Mouse (Mus musculus) kidney, adult 2 months (tissue): Measurements from ENCODE around the gene Plekhm1. TPM values are rescaled to one million over a fixed set of nuclear protein-coding genes. Genes with fewer than 3 reads are reported as not detected.

ENCODE experiments used
- DNase-seq: peaks from one replicate; pipeline ENCODE4 v3.0.0; 2021
- H3K27ac ChIP-seq: fragments of 200-500 bp; 2 replicates; pipeline ENCODE4 v1.5.1; 2012; ENCODE audit warnings: low read depth, low read length, control low read depth, inconsistent platforms; ENCODE audit not compliant: insufficient read depth
- H3K27me3 ChIP-seq: fragments of 200-500 bp; replicated peaks from 2 replicates; pipeline ENCODE4 v1.6.1; 2012; ENCODE audit warnings: mild to moderate bottlenecking, moderate library complexity, low read length, inconsistent platforms; ENCODE audit not compliant: control insufficient read depth, insufficient read depth
- H3K36me3 ChIP-seq: fragments of 200-500 bp; 2 replicates; pipeline ENCODE4 v1.6.1; 2012; ENCODE audit warnings: mild to moderate bottlenecking, moderate library complexity, low read length, inconsistent platforms; ENCODE audit not compliant: control insufficient read depth, insufficient read depth
- H3K4me1 ChIP-seq: fragments of 200-500 bp; 2 replicates; pipeline ENCODE4 v1.6.1; 2011; ENCODE audit warnings: low read length; ENCODE audit not compliant: control insufficient read depth, insufficient read depth
- H3K4me3 ChIP-seq: fragments of 200-500 bp; 2 replicates; pipeline ENCODE4 v1.5.1; 2011; ENCODE audit warnings: mild to moderate bottlenecking, low read depth, low read length, control low read depth; ENCODE audit not compliant: insufficient read depth
- CTCF ChIP-seq: fragments of 200-500 bp; conservative IDR thresholded peaks from 2 replicates; pipeline ENCODE4 v1.5.1; 2011; ENCODE audit warnings: low read depth, mild to moderate bottlenecking, control low read depth, low read length, moderate library complexity, mixed read lengths; ENCODE audit not compliant: insufficient read depth, insufficient read length
- POLR2A ChIP-seq: fragments of 200-500 bp; IDR thresholded peaks from one replicate; pipeline ENCODE4 v1.6.1; 2011; ENCODE audit warnings: low read depth, low read length, control low read depth
- WGBS: fragments of 180-500 bp; shearing (Covaris S2); methylation state at CpG from one replicate; pipeline ENCODE4 v1.1.7; 2018; 5-methylcytosine and 5-hydroxymethylcytosine counted together
- polyA plus RNA-seq: library from polyadenylated mRNA; depleted of rRNA; stranded (reverse); fragments of >200 nt; gene quantifications from 2 replicates; pipeline ENCODE4 v1.2.3, GENCODE M21; 2012

Gene Plekhm1
- polyA plus RNA-seq, 1 experiment = 21.9 TPM

DNA sequence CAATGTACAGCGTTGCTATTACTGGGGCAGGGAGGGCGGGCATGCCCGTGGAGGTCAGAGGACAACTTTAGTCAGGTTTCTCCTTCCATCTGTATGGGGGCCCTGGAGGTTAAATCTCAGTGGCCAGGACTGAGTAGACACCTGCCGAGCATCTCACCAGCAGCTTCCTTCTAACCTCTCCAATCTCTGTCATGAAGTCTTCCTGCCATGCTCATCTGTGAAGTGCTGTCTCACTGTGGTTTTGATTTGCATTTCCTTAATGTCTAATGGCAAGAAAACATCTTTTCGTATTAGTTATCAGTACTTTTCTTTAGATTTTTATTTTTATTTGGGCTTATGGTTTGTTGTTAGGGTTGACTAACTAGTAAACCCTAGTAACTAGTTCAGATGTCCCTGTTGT is 32.0 kb downstream of the Plekhm1 start:
- no peak for DNase-seq
- Histone ChIP-seq H3K36me3 (no peaks in the 10 kb centered on the region), H3K27me3 (no peaks in the 10 kb centered on the region), H3K4me1 (peaks cover 8% of the 10 kb centered on the region; the same call in 1 of the 2 replicates), H3K27ac (no peak overlapping the region), H3K4me3 (no peak overlapping the region)
- 83% methylated on average over 5 of the region's 5 CpGs for WGBS
- no peak for TF ChIP-seq POLR2A

DNA sequence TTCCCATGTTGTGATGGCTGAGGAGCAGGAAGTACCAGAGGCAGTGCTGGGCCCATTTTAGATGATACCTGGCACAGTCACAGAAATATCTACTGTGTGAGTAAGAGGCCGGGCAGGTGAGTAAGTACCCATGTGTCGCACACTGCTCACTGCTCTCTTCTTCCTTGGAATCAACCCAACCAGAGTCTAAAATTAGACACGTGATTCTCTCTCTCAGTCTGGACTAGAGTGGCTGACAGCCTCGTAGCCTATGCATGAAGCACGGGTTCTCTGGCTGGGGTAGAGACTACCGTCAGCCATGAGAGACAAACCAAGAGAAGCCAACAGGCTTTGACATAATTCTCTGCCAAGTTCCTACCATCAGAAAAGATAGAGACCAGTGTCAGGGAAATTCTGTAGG is 34.1 kb downstream of the Plekhm1 start:
- no peak for DNase-seq
- H3K36me3 ChIP-seq = no peaks in the 10 kb centered on the region
- H3K4me1 ChIP-seq = peaks cover 8% of the 10 kb centered on the region; the same call in 1 of the 2 replicates
- TF ChIP-seq POLR2A (no peak), CTCF (no peak)
- no peak overlapping the region for H3K4me3 ChIP-seq
- no peaks in the 10 kb centered on the region for H3K27me3 ChIP-seq
- WGBS = 70% methylated on average over 6 of the region's 6 CpGs
- H3K27ac ChIP-seq = no peak overlapping the region

DNA sequence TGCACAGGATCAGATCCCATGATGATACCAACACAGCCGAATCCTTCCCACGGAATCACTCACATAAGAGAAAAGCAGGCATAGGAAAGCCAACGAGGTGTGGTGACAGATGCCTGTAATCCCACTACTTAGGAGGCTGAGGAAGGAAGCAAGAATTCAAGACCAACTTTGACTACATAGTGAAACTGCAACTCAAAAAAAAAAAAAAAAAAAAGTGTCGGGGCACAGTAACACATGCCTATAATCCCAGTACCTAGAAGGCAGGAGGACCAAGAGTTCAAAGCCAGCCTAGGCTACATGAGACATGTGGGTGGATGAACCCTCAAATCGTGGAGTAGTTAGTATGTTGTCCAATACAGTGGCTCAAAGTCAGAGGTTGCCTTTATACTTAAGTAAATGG is 36.7 kb downstream of the Plekhm1 start:
- Histone ChIP-seq H3K36me3 (no peaks in the 10 kb centered on the region), H3K27me3 (no peaks in the 10 kb centered on the region), H3K4me1 (peaks cover 5% of the 10 kb centered on the region; the same call in 1 of the 2 replicates), H3K27ac (no peak overlapping the region), H3K4me3 (no peak overlapping the region)
- 66% methylated on average over 5 of the region's 5 CpGs for WGBS
- no peak for DNase-seq
- TF ChIP-seq CTCF (no peak), POLR2A (no peak)

DNA sequence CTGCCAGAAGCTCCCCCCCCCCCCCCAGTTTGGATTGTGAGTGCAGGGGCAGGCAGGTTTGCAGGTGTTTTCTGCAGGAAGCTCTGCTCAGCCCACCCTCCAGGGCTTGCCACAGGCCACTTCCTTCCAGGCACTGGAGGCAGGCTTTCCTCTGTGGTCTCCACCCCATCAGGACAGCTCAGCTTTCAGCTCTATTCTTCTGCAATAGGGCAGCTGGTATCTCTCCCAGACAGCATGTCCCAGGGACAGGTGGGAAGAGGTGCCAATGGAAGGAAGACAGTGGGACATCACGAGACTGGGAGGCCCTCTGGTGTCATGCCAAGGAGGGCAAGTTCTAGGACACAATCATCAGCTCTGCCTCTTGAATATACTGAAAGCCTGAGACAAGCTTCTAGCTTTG is 37.2 kb downstream of the Plekhm1 start:
- no peak for DNase-seq

DNA sequence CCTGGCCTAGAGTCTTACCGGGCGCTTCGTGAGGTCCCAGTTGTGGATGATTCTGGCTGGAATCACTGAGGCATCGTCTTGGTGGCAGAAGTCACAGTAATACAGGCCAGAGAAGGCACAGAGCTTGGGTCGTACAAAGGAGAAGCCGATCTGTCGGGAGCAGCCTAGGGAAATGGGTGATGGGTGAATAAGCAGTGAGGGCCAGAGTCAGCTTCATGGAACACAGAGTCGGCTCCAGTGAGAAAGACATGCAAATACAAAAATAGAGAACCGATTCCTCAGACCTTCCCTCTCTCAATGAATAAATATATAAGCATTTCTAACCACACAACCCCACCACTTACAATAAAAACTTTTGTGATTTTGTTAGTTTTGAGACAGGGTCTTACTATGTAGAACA is 38.6 kb downstream of the Plekhm1 start:
- H3K36me3 ChIP-seq = no peaks in the 10 kb centered on the region
- WGBS = 82% methylated on average over 9 of the region's 9 CpGs

More for the DNA sequence above, 37.2 kb downstream of the Plekhm1 start:
- peaks cover 5% of the 10 kb centered on the region; the same call in 1 of the 2 replicates for H3K4me1 ChIP-seq
- no peak overlapping the region for H3K4me3 ChIP-seq
- TF ChIP-seq POLR2A (no peak), CTCF (no peak)
- H3K36me3 ChIP-seq = no peaks in the 10 kb centered on the region
- WGBS = 50% methylated on average over 1 of the region's 1 CpGs
- no peak overlapping the region for H3K27ac ChIP-seq
- no peaks in the 10 kb centered on the region for H3K27me3 ChIP-seq

DNA sequence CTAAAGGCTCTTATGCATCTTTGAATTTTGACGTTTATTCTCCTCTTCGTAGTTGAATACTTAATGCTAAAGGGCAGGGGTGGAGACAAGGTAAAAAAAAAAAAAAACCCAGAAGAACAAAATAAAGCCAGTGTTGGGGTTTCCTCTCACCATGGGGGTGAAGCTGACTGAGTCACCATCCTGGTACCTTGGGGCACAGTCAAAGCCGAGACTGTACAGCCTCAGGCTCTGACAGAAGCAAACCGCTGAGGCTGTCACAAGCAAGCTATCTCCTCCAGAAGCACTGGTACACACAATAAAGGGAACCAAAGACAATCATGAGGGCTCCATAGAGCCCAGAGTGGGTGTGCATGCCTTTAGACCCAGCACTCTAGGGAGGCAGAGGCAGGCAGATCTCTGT is 39.9 kb downstream of the Plekhm1 start:
- no peak overlapping the region for H3K4me3 ChIP-seq
- H3K27me3 ChIP-seq = no peaks in the 10 kb centered on the region
- TF ChIP-seq CTCF (no peak), POLR2A (no peak)
- H3K4me1 ChIP-seq = no peaks in the 10 kb centered on the region
- H3K27ac ChIP-seq = no peak overlapping the region
- 74% methylated on average over 4 of the region's 4 CpGs for WGBS
- DNase-seq = no peak
- no peaks in the 10 kb centered on the region for H3K36me3 ChIP-seq

More for the DNA sequence above, 38.6 kb downstream of the Plekhm1 start:
- no peaks in the 10 kb centered on the region for H3K4me1 ChIP-seq
- H3K4me3 ChIP-seq = no peak overlapping the region
- TF ChIP-seq CTCF (no peak), POLR2A (no peak)
- H3K27ac ChIP-seq = no peak overlapping the region
- no peaks in the 10 kb centered on the region for H3K27me3 ChIP-seq
- DNase-seq = no peak

DNA sequence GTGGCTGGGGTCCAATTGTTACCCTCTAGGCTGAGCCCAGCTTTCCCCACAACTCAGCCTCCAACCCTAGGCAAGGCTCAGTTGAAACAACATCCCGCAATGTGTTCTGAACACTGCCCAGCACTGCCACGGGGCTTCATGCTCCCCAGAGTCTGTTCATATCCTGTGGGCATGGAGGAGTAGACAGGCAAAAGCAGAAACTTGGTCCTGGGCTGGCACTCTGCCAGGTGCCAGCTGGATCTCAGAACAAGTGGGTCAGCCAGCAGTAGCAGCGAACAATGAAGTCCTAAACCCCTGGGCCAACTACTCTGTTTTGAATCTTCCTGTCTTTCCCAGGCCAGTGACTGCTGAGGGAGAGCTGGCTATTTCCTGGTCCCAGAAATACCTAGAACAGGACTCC is 40.4 kb downstream of the Plekhm1 start:
- H3K27ac ChIP-seq = peak overlapping the region; percentile 43
- no peak for TF ChIP-seq POLR2A
- no peak for TF ChIP-seq CTCF
- peak; percentile 58 for DNase-seq
- H3K4me1 ChIP-seq = no peaks in the 10 kb centered on the region
- 37% methylated on average over 3 of the region's 3 CpGs for WGBS
- H3K4me3 ChIP-seq = no peak overlapping the region
- no peaks in the 10 kb centered on the region for H3K36me3 ChIP-seq
- no peaks in the 10 kb centered on the region for H3K27me3 ChIP-seq

DNA sequence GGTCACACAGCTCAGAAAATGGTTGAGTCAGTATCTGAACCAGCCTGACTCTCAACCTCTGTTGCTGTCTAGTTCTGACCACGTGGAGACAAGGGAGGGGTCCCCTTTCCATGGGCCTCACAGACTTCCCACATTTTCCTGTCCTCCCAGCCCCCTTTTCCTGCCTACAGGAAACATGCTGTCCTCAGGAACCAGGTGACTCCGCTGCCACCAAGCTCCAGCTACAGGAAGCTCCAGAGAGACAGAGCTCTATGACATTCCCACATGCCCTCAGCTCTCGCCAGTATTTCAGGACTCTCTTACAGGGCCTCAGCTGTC is 41.3 kb downstream of the Plekhm1 start:
- H3K27ac ChIP-seq = peak overlapping the region; percentile 43
- WGBS = 68% methylated on average over 3 of the region's 3 CpGs
- H3K36me3 ChIP-seq = no peaks in the 10 kb centered on the region
- no peak for TF ChIP-seq CTCF
- TF ChIP-seq POLR2A = no peak
- DNase-seq = peak; percentile 77
- H3K4me1 ChIP-seq = no peaks in the 10 kb centered on the region
- H3K4me3 ChIP-seq = no peak overlapping the region
- H3K27me3 ChIP-seq = no peaks in the 10 kb centered on the region
